Mouse (Mus musculus): Measurements from ENCODE around the gene Asb15. TPM values are rescaled to one million over a fixed set of nuclear protein-coding genes. Genes with fewer than 3 reads are reported as not detected.

Asb15 gene
- polyA plus RNA-seq, 1 experiment from 2014 or later: 0.08 TPM

GRCm38 (mm10) chr6:24613346-24613745 lies 85.4 kb downstream of the Asb15 start:
- no peak overlapping the region for H3K9ac ChIP-seq
- 92% methylated on average over 6 of the region's 6 CpGs for WGBS
- H3K36me3 ChIP-seq (replicated peaks): peaks cover 12% of the 10 kb centered on the region; the same call in 1 of the 2 replicates
- no peaks in the 10 kb centered on the region for H3K9me3 ChIP-seq
- no peak overlapping the region for H3K27ac ChIP-seq
- no peak for ATAC-seq (replicated peaks)
- no peak overlapping the region for H3K4me2 ChIP-seq
- H3K4me3 ChIP-seq: no peak overlapping the region
- no peaks in the 10 kb centered on the region for H3K4me1 ChIP-seq
- H3K27me3 ChIP-seq (replicated peaks): no peaks in the 10 kb centered on the region

DNA sequence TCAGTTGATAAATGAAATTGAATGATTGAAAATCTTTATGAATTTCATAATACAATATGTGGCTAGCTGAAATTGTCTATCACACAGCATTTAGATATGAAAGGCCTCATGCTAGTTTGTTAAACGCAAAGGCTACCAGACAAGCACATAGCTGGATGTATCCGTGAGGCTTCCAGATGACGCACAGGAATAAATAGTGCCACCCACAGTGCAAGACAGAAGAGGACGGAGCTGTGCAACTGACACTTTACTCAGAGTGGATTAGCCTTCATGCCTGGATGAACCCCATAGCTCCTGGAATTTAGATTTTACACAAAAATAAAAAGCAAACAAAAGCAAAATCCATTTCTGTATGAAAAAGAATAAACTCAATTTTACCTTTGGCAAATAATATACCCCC lies 86.0 kb downstream of the Asb15 start:
- no peaks in the 10 kb centered on the region for H3K27me3 ChIP-seq (replicated peaks)
- ATAC-seq (replicated peaks): no peak
- no peak overlapping the region for H3K9ac ChIP-seq
- no peak overlapping the region for H3K27ac ChIP-seq
- H3K9me3 ChIP-seq: no peaks in the 10 kb centered on the region
- H3K36me3 ChIP-seq (replicated peaks): peaks cover 12% of the 10 kb centered on the region; the same call in 1 of the 2 replicates
- 36% methylated on average over 4 of the region's 4 CpGs for WGBS
- no peak overlapping the region for H3K4me3 ChIP-seq
- H3K4me1 ChIP-seq: no peaks in the 10 kb centered on the region
- H3K4me2 ChIP-seq: no peak overlapping the region

- Histone ChIP-seq H3K4me1 (no peaks in the 10 kb centered on the region), H3K9ac (no peak overlapping the region), H3K4me2 (no peak overlapping the region), H3K27ac (no peak overlapping the region), H3K4me3 (no peak overlapping the region), H3K27me3 (replicated peaks) (no peaks in the 10 kb centered on the region), H3K9me3 (no peaks in the 10 kb centered on the region), H3K36me3 (replicated peaks) (peaks cover 15% of the 10 kb centered on the region; the same call in 1 of the 2 replicates)
- no peak for ATAC-seq (replicated peaks)
- 67% methylated on average over 4 of the region's 4 CpGs for WGBS
Measured at GRCm38 (mm10) chr6:24616746-24617145, 88.8 kb downstream of the Asb15 start.

DNA sequence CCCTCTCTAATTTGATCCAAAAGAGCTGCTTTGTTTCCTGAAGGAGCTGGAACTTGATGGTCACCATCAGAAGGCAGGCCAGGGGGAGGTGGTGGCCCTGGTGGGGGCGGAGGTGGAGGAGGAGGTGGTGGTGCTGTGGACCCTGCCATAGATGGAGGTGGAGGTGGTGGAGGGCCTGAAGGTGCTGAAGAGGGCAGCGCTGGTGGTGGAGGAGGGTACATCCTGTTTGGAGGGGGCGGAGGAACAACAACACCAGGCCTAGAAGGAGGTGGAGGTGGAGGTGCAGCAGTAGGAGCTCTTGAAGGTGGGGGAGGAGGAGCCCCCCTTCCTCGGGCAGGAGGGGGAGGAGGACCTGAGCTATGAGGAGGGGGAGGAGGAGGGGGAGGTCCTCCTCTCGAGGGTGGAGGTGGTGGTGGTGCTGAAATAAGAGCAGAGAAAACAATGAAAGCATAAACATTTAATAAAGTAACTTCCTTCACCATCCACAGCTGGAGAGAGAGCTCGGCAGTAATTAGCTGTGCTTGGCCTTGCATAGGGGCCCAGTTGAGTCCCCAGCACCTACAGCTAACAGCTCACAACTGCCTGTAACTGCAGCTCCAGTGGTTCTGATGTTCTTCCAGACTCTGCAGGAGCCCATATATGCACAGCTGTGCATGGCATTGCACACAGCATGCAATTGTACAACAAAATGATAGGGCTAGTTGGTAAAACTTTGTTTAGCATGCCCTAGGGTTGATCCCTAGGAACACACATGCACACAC lies 91.5 kb downstream of the Asb15 start:
- no peak overlapping the region for H3K27ac ChIP-seq
- no peak overlapping the region for H3K4me2 ChIP-seq
- no peaks in the 10 kb centered on the region for H3K27me3 ChIP-seq (replicated peaks)
- H3K9ac ChIP-seq: no peak overlapping the region
- no peaks in the 10 kb centered on the region for H3K4me1 ChIP-seq
- 76% methylated on average over 6 of the region's 6 CpGs for WGBS
- no peaks in the 10 kb centered on the region for H3K9me3 ChIP-seq
- ATAC-seq (replicated peaks): peak; percentile 70; the same call in 1 of the 2 replicates
- H3K4me3 ChIP-seq: no peak overlapping the region
- peaks cover 18% of the 10 kb centered on the region; the same call in 1 of the 2 replicates for H3K36me3 ChIP-seq (replicated peaks)

DNA sequence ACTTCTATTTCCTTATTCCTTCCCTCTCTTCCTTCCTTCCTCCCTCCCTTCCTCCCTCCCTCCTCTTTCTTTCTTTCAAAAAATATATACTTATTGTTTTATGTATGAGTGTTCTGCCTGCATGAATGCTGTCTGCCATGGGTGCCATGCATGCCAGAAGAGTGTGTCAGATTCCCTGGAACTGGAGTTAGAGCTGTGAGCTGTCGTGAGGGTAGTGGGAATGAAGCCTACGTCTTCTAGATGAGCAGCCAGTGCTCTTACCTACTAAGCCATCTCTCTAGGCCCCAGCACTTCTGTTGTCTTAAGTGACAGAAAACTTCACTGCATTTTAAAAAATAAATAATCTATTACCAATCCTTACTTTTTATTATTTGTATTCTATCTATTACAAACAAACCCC lies 93.0 kb downstream of the Asb15 start:
- no peak overlapping the region for H3K4me2 ChIP-seq
- H3K36me3 ChIP-seq (replicated peaks): peaks cover 16% of the 10 kb centered on the region; the same call in 1 of the 2 replicates
- H3K4me3 ChIP-seq: no peak overlapping the region
- no peak overlapping the region for H3K9ac ChIP-seq
- H3K27me3 ChIP-seq (replicated peaks): no peaks in the 10 kb centered on the region
- H3K4me1 ChIP-seq: no peaks in the 10 kb centered on the region
- 86% methylated on average over 2 of the region's 2 CpGs for WGBS
- no peaks in the 10 kb centered on the region for H3K9me3 ChIP-seq
- ATAC-seq (replicated peaks): no peak
- H3K27ac ChIP-seq: no peak overlapping the region

GRCm38 (mm10) chr6:24622098-24622497 lies 94.2 kb downstream of the Asb15 start:
- Histone ChIP-seq H3K27ac (no peak overlapping the region), H3K4me2 (no peak overlapping the region), H3K27me3 (replicated peaks) (no peaks in the 10 kb centered on the region), H3K4me3 (no peak overlapping the region), H3K9me3 (no peaks in the 10 kb centered on the region), H3K36me3 (replicated peaks) (peaks cover 16% of the 10 kb centered on the region; the same call in 1 of the 2 replicates), H3K4me1 (no peaks in the 10 kb centered on the region), H3K9ac (no peak overlapping the region)
- WGBS: 92% methylated on average over 2 of the region's 2 CpGs
- ATAC-seq (replicated peaks): no peak

Other genes with a start within 250 kb of the Asb15 start
- gene Iqub, start 13.1 kb upstream of the Asb15 start, polyA plus RNA-seq (2015; fragmentation: Nextera tagmentation; extraction: Ambion mirVana): 1.5 and 2.0 TPM in 2 replicates
- gene Ndufa5, start 131 bp upstream of the Asb15 start, polyA plus RNA-seq (2015; fragmentation: Nextera tagmentation; extraction: Ambion mirVana): 371 and 390 TPM in 2 replicates
- gene Lmod2, start 69.6 kb downstream of the Asb15 start, polyA plus RNA-seq (2015; fragmentation: Nextera tagmentation; extraction: Ambion mirVana): not detected in 2 replicates
- 65.6 and 69.7 TPM in 2 replicates for gene Wasl, start 136.9 kb downstream of the Asb15 start, polyA plus RNA-seq (2015; fragmentation: Nextera tagmentation; extraction: Ambion mirVana)
- not detected in 2 replicates for gene Hyal6, start 205.1 kb downstream of the Asb15 start, polyA plus RNA-seq (2015; fragmentation: Nextera tagmentation; extraction: Ambion mirVana)
- not detected in 2 replicates for gene Hyal4, start 220.2 kb downstream of the Asb15 start, polyA plus RNA-seq (2015; fragmentation: Nextera tagmentation; extraction: Ambion mirVana)

Measured in midbrain, embryonic 15.5 days (tissue).